Comparison of ENCODE assay signal across 8 mouse cellular contexts in the genomic region with DNA sequence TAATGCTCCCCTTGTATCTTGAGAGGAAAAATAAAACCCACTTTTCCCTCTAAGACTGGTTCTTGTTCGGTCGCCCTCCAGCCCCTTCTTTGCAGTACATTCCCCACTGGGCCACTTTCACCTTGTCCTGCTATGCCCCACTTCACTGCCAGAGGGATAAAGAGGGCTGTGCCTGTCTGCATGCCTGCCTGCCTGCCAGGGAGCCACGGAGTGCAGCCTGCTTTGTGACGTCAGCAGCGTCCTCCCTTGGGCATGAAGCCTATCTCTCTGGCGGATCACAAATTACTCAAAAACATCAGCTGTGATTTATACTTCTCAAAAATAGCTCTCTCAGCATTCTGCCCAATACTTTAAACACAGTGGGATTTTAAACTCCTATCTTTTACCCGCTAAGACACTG. TPM values are rescaled to one million over a fixed set of nuclear protein-coding genes. Genes with fewer than 3 reads are reported as not detected.
DNase-seq lines count a peak whose midpoint lies in the region; ATAC-seq lines count a peak whose summit lies in the region.

No protein-coding gene starts in this region.

- H3K4me2 ChIP-seq in hindbrain, embryonic 12.5 days (replicated peaks), result peak overlapping the region; percentile 9; the same call in 1 of the 2 replicates
- H3K4me2 ChIP-seq in midbrain, embryonic 14.5 days (ENCODE audit: low read length), result peak overlapping the region; percentile 25

- H3K9ac ChIP-seq in hindbrain, embryonic 12.5 days, result no peak overlapping the region
- no peak overlapping the region for H3K9ac ChIP-seq in midbrain, embryonic 14.5 days (replicated peaks; ENCODE audit: low read length)

- DNase-seq in embryo, embryonic 11 days, result peak; percentile 22
- DNase-seq in embryo, embryonic 9.5 days (ENCODE audit: extremely low spot score), result no peak
- peak; percentile 27 for DNase-seq in ovary, adult 18-20 months (ENCODE audit: low spot score)
- DNase-seq in ovary, postnatal 14 days (ENCODE audit: low spot score), result no peak
- DNase-seq in midbrain, embryonic 14.5 days, result peak; percentile 68

- no peak overlapping the region for H3K4me3 ChIP-seq in hindbrain, embryonic 12.5 days
- H3K4me3 ChIP-seq in midbrain, embryonic 14.5 days (replicated peaks; ENCODE audit: low read depth, low read length), result no peak overlapping the region

- H3K9me3 ChIP-seq in hindbrain, embryonic 12.5 days (replicated peaks), result no peaks in the 10 kb centered on the region
- H3K9me3 ChIP-seq in midbrain, embryonic 14.5 days (ENCODE audit: control insufficient read depth, low read length), result no peaks in the 10 kb centered on the region

- no peaks in the 10 kb centered on the region for H3K36me3 ChIP-seq in hindbrain, embryonic 12.5 days
- no peaks in the 10 kb centered on the region for H3K36me3 ChIP-seq in midbrain, embryonic 14.5 days (ENCODE audit: control insufficient read depth, insufficient read depth, low read length)

- no peak overlapping the region for H3K27ac ChIP-seq in hindbrain, embryonic 12.5 days
- no peak overlapping the region for H3K27ac ChIP-seq in midbrain, embryonic 14.5 days (replicated peaks; ENCODE audit: low read depth, low read length)

- H3K4me1 ChIP-seq in hindbrain, embryonic 12.5 days, result peaks cover 12% of the 10 kb centered on the region
- peaks cover 16% of the 10 kb centered on the region; the same call in 1 of the 2 replicates for H3K4me1 ChIP-seq in midbrain, embryonic 14.5 days (ENCODE audit: control insufficient read depth, insufficient read depth, low read length)

- 30% methylated on average over 7 of the region's 7 CpGs for WGBS in hindbrain, embryonic 12.5 days
- 29% methylated on average over 7 of the region's 7 CpGs for WGBS in midbrain, embryonic 14.5 days

- H3K27me3 ChIP-seq in hindbrain, embryonic 12.5 days, result peaks cover 9% of the 10 kb centered on the region
- no peaks in the 10 kb centered on the region for H3K27me3 ChIP-seq in midbrain, embryonic 14.5 days (ENCODE audit: control insufficient read depth, insufficient read depth, low read length)

- no peak for ATAC-seq in hindbrain, embryonic 12.5 days (ENCODE audit: low FRiP score)
- no peak for ATAC-seq in midbrain, embryonic 14.5 days (ENCODE audit: low FRiP score, low TSS enrichment)
- ATAC-seq in CD4-positive, CD25-positive, alpha-beta regulatory T cell, adult 4 months, result no peak
- ATAC-seq in megakaryocyte-erythroid progenitor cell, adult 5-6 weeks (replicated peaks; ENCODE audit: low FRiP score, low TSS enrichment, poor library complexity, severe bottlenecking), result no peak

RNA-seq across cellular contexts. Expression of a gene that starts 6.2 kb away (rescaled TPM):
- 1.3 and 1.6 TPM in 2 replicates for polyA plus RNA-seq in hindbrain, embryonic 12.5 days (2016; fragmentation: Nextera tagmentation; extraction: Ambion mirVana)
- polyA plus RNA-seq in midbrain, embryonic 14.5 days (2014; fragmentation: Nextera tagmentation; extraction: Ambion mirVana), result 2.4 and 8.3 TPM in 2 replicates
- not detected for polyA plus RNA-seq in CD4-positive, CD25-positive, alpha-beta regulatory T cell, adult 4 months (2017; shearing (Covaris generic))
- not detected in 2 replicates for total RNA-seq in megakaryocyte-erythroid progenitor cell, adult 5-6 weeks (2014; fragmentation: Nextera tagmentation)
- total RNA-seq in megakaryocyte-erythroid progenitor cell, adult 5-6 weeks (2017), result not detected in 2 replicates

RNA-seq across cellular contexts. Expression of a gene that starts 6.3 kb away (rescaled TPM):
- 1.4 and 1.9 TPM in 2 replicates for polyA plus RNA-seq in hindbrain, embryonic 12.5 days (2016; fragmentation: Nextera tagmentation; extraction: Ambion mirVana)
- polyA plus RNA-seq in midbrain, embryonic 14.5 days (2014; fragmentation: Nextera tagmentation; extraction: Ambion mirVana), result 1.7 and 2.2 TPM in 2 replicates
- polyA plus RNA-seq in CD4-positive, CD25-positive, alpha-beta regulatory T cell, adult 4 months (2017; shearing (Covaris generic)), result 1 to 10 TPM; 4.4 to 5.0 TPM
- not detected in 2 replicates for total RNA-seq in megakaryocyte-erythroid progenitor cell, adult 5-6 weeks (2014; fragmentation: Nextera tagmentation)
- total RNA-seq in megakaryocyte-erythroid progenitor cell, adult 5-6 weeks (2017), result not detected in 2 replicates

Comparison
In these comparisons a context has a peak if more than half of its experiments do, and no peak if none do; other contexts are left out.
1. DNase-seq: peak in embryo, embryonic 11 days (single experiment), ovary, adult 18-20 months (single experiment) and midbrain, embryonic 14.5 days (single experiment); none in embryo, embryonic 9.5 days (single experiment) and ovary, postnatal 14 days (single experiment).